Mouse (Mus musculus) splenic B cell, adult 2 months (primary cell): ENCODE results near the gene Gsk3b.

Experiments used
- DNase-seq: peaks from one replicate; pipeline ENCODE4 v3.0.0-alpha.2; 2011; ENCODE audit warnings: low read depth, low spot score
- H3K27me3 ChIP-seq: 2 replicates; pipeline ENCODE4 v1.6.1; 2012; ENCODE audit warnings: mild to moderate bottlenecking, low read length, moderate library complexity, mixed read lengths; ENCODE audit not compliant: control insufficient read depth, poor library complexity, insufficient read depth, severe bottlenecking
- H3K36me3 ChIP-seq: 2 replicates; pipeline ENCODE4 v1.6.1; 2012; ENCODE audit warnings: mild to moderate bottlenecking, low read length, moderate library complexity, mixed read lengths; ENCODE audit not compliant: control insufficient read depth, poor library complexity, insufficient read depth, severe bottlenecking

The Gsk3b gene

GRCm38 (mm10) chr16:38290151-38290550 is 201.3 kb downstream of the Gsk3b start:
- no peak for DNase-seq
- Histone ChIP-seq H3K27me3 (no peaks in the 10 kb centered on the region), H3K36me3 (no peaks in the 10 kb centered on the region)

GRCm38 (mm10) chr16:38294685-38295348 is 206.0 kb downstream of the Gsk3b start, which contains the start of gene Nr1i2:
Gene Nr1i2, minus strand, starts transcription at chr16:38294824.
- no peak for DNase-seq
- no peaks in the 10 kb centered on the region for H3K36me3 ChIP-seq
- no peaks in the 10 kb centered on the region for H3K27me3 ChIP-seq

GRCm38 (mm10) chr16:38295349-38295930 is 206.6 kb downstream of the Gsk3b start:
- H3K36me3 ChIP-seq: no peaks in the 10 kb centered on the region
- no peak for DNase-seq

More at GRCm38 (mm10) chr16:38295349-38295930, 206.6 kb downstream of the Gsk3b start:
- no peaks in the 10 kb centered on the region for H3K27me3 ChIP-seq
